Mouse (Mus musculus): ENCODE measurements around the gene Insm1.

Insm1 gene

GRCm38 (mm10) chr2:146266539-146266938 lies 44.8 kb downstream of the Insm1 start:
- DNase-seq, result no peak
